Mouse (Mus musculus) small intestine, adult 2 months (tissue): Measurements from ENCODE around the gene Ssr2.

Experiments
- CTCF ChIP-seq: fragments of 200-500 bp; IDR thresholded peaks from 2 replicates; pipeline ENCODE4 v1.5.1; 2012; ENCODE audit warnings: low read depth, mild to moderate bottlenecking, control low read depth, inconsistent platforms, low read length, moderate library complexity, mixed read lengths; ENCODE audit not compliant: insufficient replicate concordance, insufficient read length; ENCODE audit errors: extremely low read depth
- POLR2A ChIP-seq: fragments of 200-500 bp; IDR thresholded peaks from 2 replicates; pipeline ENCODE4 v1.6.1; 2012; ENCODE audit warnings: low read depth, mild to moderate bottlenecking, control low read depth, inconsistent platforms, low read length, moderate library complexity

- TF ChIP-seq CTCF = no peak
- no peak for TF ChIP-seq POLR2A
Measured at GRCm38 (mm10) chr3:88615902-88616391, 40.3 kb downstream of the Ssr2 start.
